Mouse (Mus musculus) erythroblast, embryonic 14.5 days (primary cell): ENCODE measurements around the gene 4930583I09Rik.

ENCODE experiments used
- GATA1 ChIP-seq: IDR thresholded peaks from 2 replicates; pipeline ENCODE4 v1.6.1; 2012; ENCODE audit warnings: low read length, inconsistent platforms, mixed read lengths
- TAL1 ChIP-seq: IDR thresholded peaks from 3 replicates; pipeline ENCODE4 v1.6.1; 2012; ENCODE audit warnings: low read length, inconsistent platforms, mixed read lengths

DNA sequence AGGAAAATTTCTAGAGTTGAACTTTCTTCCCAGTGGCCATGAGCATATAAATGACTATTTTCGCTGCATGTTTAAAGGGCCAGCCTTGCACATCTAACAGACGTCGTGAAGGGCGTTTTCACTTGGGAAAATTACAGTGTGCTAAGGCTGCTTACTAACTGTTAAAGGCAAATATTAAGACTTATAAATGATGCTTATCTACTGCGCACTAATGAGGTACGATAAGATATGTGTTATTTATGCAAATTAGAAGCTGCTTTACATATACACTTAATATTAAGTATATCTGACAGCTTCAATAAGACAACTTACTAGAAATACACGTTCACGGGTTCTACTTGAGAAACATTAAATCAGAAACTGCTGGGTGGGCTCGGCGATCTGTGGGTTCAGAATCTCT lies 481 bp upstream of the 4930583I09Rik start:
- TF ChIP-seq GATA1: no peak
- no peak for TF ChIP-seq TAL1
